Mouse (Mus musculus) cerebellum, adult 18-20 months (tissue): ENCODE measurements at regions not wholly inside any gene's neighbourhood (a gene's known extent, or its start where the extent isn't known, plus 50 kb on each side); places are given as distances from the start of the nearest gene placed in this dataset.

Experiments
- DNase-seq, 2 experiments: peaks; one replicate each; pipeline ENCODE4 v3.0.0; 2021

- DNase-seq: no peak
Observed at GRCm38 (mm10) chr5:45111246-45111645, 311.8 kb upstream of the Ldb2 start.

- no peak for DNase-seq
Observed at GRCm38 (mm10) chr5:45110797-45111196, 311.3 kb upstream of the Ldb2 start.

GRCm38 (mm10) chr5:45105236-45105816, 305.8 kb upstream of the Ldb2 start:
- DNase-seq: no peak

GRCm38 (mm10) chr5:45103763-45104428, 304.4 kb upstream of the Ldb2 start:
- DNase-seq: no peak

GRCm38 (mm10) chr5:45102661-45103060, 303.2 kb upstream of the Ldb2 start:
- DNase-seq: no peak

GRCm38 (mm10) chr5:45101777-45102176, 302.3 kb upstream of the Ldb2 start:
- DNase-seq: no peak

- DNase-seq: no peak
Observed at GRCm38 (mm10) chr5:45099082-45099481, 299.6 kb upstream of the Ldb2 start.

GRCm38 (mm10) chr5:45097941-45098340, 298.5 kb upstream of the Ldb2 start:
- DNase-seq: no peak

- DNase-seq: no peak
Observed at GRCm38 (mm10) chr5:45084741-45085140, 285.3 kb upstream of the Ldb2 start.

GRCm38 (mm10) chr5:45082601-45083000, 283.1 kb upstream of the Ldb2 start:
- no peak for DNase-seq

GRCm38 (mm10) chr5:45076347-45076890, 276.9 kb upstream of the Ldb2 start:
- no peak for DNase-seq

- DNase-seq: no peak
Observed at GRCm38 (mm10) chr5:45075195-45075594, 275.7 kb upstream of the Ldb2 start.

- no peak for DNase-seq
Observed at GRCm38 (mm10) chr5:45072529-45072928, 273.0 kb upstream of the Ldb2 start.

- DNase-seq: no peak
Observed at GRCm38 (mm10) chr5:45065917-45066699, 266.6 kb upstream of the Ldb2 start.

- DNase-seq: no peak
Observed at GRCm38 (mm10) chr5:45062567-45062966, 263.1 kb upstream of the Ldb2 start.

- no peak for DNase-seq
Observed at GRCm38 (mm10) chr5:45055276-45055959, 255.9 kb upstream of the Ldb2 start.

- no peak for DNase-seq
Observed at GRCm38 (mm10) chr5:45049410-45049809, 249.9 kb upstream of the Ldb2 start.

GRCm38 (mm10) chr5:45042914-45043313, 243.4 kb upstream of the Ldb2 start:
- DNase-seq: no peak

- DNase-seq: no peak
Observed at GRCm38 (mm10) chr5:45036430-45036829, 236.9 kb upstream of the Ldb2 start.

GRCm38 (mm10) chr5:45033146-45033545, 233.7 kb upstream of the Ldb2 start:
- DNase-seq: no peak

GRCm38 (mm10) chr5:45027876-45028275, 228.4 kb upstream of the Ldb2 start:
- no peak for DNase-seq

- DNase-seq: no peak
Observed at GRCm38 (mm10) chr5:45025383-45025782, 225.9 kb upstream of the Ldb2 start.

GRCm38 (mm10) chr5:45007930-45008329, 208.4 kb upstream of the Ldb2 start:
- DNase-seq: no peak
